Mouse (Mus musculus) urinary bladder, postnatal 10 days (tissue): ENCODE results near the gene Snx32.

Experiments
- DNase-seq: peaks from one replicate; pipeline ENCODE4 v3.0.0; 2022; ENCODE audit warnings: low spot score

Snx32 gene

DNA sequence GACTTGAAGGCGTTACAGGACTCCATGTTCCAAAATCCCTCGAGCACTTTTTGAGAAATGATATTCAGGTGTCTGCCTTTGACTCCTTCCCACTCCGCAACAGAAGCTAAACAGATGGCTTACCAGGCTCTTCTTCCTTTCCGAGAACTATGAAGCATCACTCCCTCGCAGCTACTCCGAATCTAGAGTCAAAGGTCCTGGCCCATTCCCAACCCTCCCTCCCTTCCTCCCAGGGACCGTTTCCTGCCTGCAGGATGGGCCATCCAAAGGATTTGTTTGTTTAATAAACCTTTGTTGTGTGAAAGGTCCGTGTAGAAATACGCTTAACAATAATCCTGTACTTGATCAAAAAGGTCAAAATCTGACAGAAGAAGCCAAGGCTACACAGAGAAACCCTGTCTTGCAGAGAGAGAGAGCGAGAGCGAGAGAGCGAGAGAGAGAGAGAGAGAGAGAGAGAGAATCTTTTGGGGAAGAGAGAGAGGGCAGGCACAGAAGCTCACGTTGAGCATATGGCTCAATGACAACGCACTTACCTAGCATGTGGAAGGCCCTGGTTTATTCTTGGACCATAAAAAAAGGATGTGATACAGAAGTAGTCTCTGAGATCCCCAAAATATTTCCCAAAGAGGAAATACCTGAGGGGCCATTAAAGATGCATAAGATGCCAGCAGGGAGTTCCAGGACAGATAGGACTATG is 52.4 kb downstream of the Snx32 start, which contains the start of gene Ccdc85b:
Gene Ccdc85b (minus strand): TSS at position 149 of the 697 bp plus-strand sequence.
- DNase-seq, result no peak

- DNase-seq, result peak; percentile 75
Observed at GRCm38 (mm10) chr19:5456922-5457745, 53.2 kb downstream of the Snx32 start.

- DNase-seq, result no peak
Observed at GRCm38 (mm10) chr19:5456241-5456921, 54.0 kb downstream of the Snx32 start.

DNA sequence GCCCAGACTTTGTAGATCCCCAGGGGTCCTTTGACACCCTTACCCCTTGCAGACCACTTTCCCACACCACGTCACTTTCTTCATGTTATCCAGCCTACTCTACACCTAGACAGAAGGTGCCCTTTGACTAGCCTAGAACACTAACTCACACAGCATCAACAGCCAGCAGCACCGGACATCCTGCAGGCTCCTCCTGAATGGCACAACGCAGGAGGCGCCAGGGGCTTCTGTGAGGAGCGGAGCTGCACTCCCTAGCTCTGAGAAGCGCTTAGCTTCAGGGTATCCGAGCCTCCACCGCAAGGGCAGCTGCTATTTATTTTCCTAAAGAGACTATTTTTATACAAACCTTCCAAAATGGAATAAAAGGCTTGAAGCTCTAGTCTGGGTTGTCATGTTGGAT is 54.8 kb downstream of the Snx32 start:
- no peak for DNase-seq

DNA sequence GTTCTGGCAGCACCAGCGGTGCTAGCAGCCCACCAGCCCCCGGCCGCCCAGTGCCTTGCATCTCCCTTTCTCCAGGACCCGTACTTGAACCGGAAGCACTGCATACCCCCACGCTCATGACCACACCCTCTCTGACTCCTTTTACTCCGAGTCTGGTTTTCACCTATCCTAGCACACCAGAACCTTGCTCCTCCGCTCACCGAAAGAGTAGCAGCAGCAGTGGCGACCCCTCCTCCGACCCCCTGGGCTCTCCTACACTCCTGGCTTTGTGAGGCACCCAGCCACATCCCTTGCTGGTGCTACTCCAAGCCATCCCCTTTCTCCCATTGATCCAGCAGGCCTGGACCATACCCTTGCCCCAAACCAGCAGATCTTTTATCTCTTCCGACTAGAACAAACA is 55.3 kb downstream of the Snx32 start:
- DNase-seq, result no peak

DNA sequence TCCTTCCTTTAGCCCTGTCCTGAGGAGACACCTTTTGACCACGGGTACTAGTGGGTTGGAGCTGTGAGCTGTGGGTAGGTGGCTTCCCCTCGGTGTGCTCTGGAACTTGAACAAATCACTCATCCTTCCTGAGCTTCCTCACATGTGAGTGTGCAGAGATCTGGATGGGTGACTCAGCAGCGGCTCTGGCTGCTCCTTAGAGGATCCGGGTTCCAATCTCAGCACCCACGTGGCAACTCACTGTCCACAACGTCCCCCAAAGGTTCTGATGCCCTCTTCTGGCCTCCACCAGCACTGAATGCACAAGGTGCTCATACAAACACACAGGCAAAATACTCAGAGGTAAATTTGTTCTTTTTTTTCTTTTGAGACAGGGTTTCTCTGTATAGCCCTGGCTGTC is 58.6 kb downstream of the Snx32 start:
- no peak for DNase-seq

DNA sequence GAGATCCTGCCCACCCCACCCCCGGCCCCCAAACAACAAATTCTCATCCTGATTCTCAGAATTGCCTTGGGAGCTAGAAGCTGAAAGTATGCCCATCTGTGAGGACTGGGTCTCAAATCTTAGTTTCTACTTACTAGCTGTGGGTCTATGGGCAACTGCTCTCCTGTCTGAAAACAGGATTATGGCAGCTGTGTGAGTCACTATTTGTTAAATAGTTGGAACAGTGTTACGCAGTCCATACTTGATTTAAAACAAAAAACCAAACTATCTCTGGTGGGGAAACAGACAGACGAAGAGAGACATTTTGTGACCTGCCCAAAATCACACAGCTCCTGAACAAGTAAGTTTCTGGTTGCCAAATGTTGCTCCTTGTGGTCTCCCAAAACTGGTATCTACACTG is 60.7 kb downstream of the Snx32 start:
- no peak for DNase-seq

GRCm38 (mm10) chr19:5448354-5449150 is 61.8 kb downstream of the Snx32 start:
- no peak for DNase-seq

GRCm38 (mm10) chr19:5447515-5448353 is 62.6 kb downstream of the Snx32 start, which contains the start of gene Fosl1:
TSS of gene Fosl1 (plus strand) at chr19:5447547.
- DNase-seq, result no peak

DNA sequence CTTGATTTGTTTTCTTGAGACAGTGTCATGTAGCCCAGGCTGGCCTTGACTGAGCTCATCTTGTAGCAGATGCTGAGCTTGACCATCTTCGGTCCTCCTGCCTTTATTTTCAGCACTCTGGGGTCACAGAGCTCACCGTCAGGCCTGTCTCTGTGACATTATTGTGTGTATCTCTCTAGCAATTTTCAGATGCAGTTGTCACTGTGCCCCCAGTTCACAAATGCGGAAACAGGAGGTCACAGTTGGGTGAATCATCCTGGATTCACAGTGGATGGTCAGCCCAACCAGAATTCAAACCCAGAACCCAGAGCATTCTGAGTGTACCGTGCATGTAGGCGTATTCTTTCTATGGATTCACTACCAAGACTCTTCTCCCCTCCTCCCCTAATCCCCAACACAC is 64.6 kb downstream of the Snx32 start:
- no peak for DNase-seq

DNA sequence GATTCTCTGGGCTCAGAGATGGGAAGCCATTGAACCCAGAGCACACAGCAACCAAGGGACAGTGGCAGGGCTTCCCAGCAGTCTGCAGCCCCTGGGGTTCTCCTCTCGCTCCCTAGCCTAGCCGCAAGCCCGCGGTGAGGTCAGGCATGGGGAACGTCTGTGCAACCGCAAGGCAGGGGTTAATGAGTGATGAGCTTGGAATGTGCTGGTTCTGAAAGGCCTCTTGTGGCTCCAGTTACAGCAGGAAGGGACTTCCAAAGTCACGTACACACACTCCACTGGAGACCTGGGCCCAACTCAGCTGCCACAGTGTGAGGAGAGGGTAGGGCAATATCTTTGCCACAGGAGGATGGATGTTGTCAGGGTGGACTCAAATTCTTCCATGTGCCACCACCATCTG is 65.4 kb downstream of the Snx32 start:
- DNase-seq, result no peak

GRCm38 (mm10) chr19:5444371-5444908 is 65.9 kb downstream of the Snx32 start:
- DNase-seq, result no peak
